Mouse (Mus musculus) embryonic facial prominence, embryonic 14.5 days (tissue): ENCODE data around the gene Islr2. TPM values are rescaled to one million over a fixed set of nuclear protein-coding genes. Genes with fewer than 3 reads are reported as not detected.
A peak's percentile ranks its signal among the peaks of the same experiment; 100 is the strongest.
"Not testable (repeated sequence)": the region's sequence is repeated elsewhere in the genome, so short reads cannot be mapped to it uniquely, and the experiment has no call there.

Experiments
- ATAC-seq: fragments of 200-750 bp; cut with Nextera tagmentation; 2 replicates; pipeline ENCODE4 v1.8.0; 2017; ENCODE audit warnings: low read depth, moderate number of reproducible peaks, moderate TSS enrichment
- DNase-seq: peaks from one replicate; pipeline ENCODE4 v3.0.0-alpha.2; 2015; ENCODE audit warnings: low spot score
- H3K27ac ChIP-seq: fragments of 300-500 bp; sonication (generic); replicated peaks from 2 replicates; pipeline ENCODE4 v1.5.1; 2014; ENCODE audit warnings: low read depth, mild to moderate bottlenecking, low read length, moderate library complexity
- H3K27me3 ChIP-seq: fragments of 300-500 bp; sonication (generic); replicated peaks from 2 replicates; pipeline ENCODE4 v1.6.1; 2014; ENCODE audit warnings: low read length; ENCODE audit not compliant: control insufficient read depth, insufficient read depth
- H3K36me3 ChIP-seq: fragments of 300-500 bp; sonication (generic); 2 replicates; pipeline ENCODE4 v1.6.1; 2014; ENCODE audit warnings: low read length, mixed read lengths; ENCODE audit not compliant: control insufficient read depth, insufficient read depth
- H3K4me1 ChIP-seq: fragments of 300-500 bp; sonication (generic); 2 replicates; pipeline ENCODE4 v1.6.1; 2014; ENCODE audit warnings: antibody characterized with exemption, low read length; ENCODE audit not compliant: control insufficient read depth, insufficient read depth
- H3K4me2 ChIP-seq: fragments of 300-500 bp; sonication (generic); 2 replicates; pipeline ENCODE4 v1.6.1; 2014; ENCODE audit warnings: low read depth, mild to moderate bottlenecking, low read length, moderate library complexity, mixed read lengths
- H3K4me3 ChIP-seq: fragments of 300-500 bp; sonication (generic); 2 replicates; pipeline ENCODE4 v1.5.1; 2014; ENCODE audit warnings: low read depth, mild to moderate bottlenecking, low read length
- H3K9ac ChIP-seq: fragments of 300-500 bp; sonication (generic); 2 replicates; pipeline ENCODE4 v1.6.1; 2014; ENCODE audit warnings: low read depth, mild to moderate bottlenecking, low read length, moderate library complexity, mixed read lengths
- H3K9me3 ChIP-seq: fragments of 300-500 bp; sonication (generic); 2 replicates; pipeline ENCODE4 v1.6.1; 2016; ENCODE audit warnings: low read length; ENCODE audit not compliant: control insufficient read depth
- WGBS: fragments of 180-500 bp; shearing (Covaris S2); extraction: QIAGEN DNeasy Blood & Tissue Kit; methylation state at CpG from one replicate; pipeline ENCODE4 v1.1.7; 2014; 5-methylcytosine and 5-hydroxymethylcytosine counted together
- polyA plus RNA-seq: library from polyadenylated mRNA; unstranded; fragments of >200 nt; fragmentation: Nextera tagmentation; extraction: Ambion mirVana; gene quantifications from 2 replicates; pipeline ENCODE4 v1.2.1, GENCODE M21; 2014

Islr2 gene
- 2.5 and 3.1 TPM in 2 replicates for polyA plus RNA-seq

GRCm38 (mm10) chr9:58203516-58204447 is at the start of gene Islr2, which contains the start of gene Islr:
Gene Islr2, minus strand, starts transcription at chr9:58204319.
Gene Islr, minus strand, starts transcription at chr9:58204306.
- H3K4me3 ChIP-seq, result peak within 1 kb of the TSS; percentile 35
- DNase-seq (peak; percentile 89), ATAC-seq (peak; percentile 76)
- 2% methylated on average over 42 of the region's 42 CpGs for WGBS
- H3K27ac ChIP-seq, result no peak within 1 kb of the TSS
- H3K4me1 ChIP-seq, result peaks cover 24% of the 10 kb centered on the region
- no peaks in the 10 kb centered on the region for H3K36me3 ChIP-seq
- H3K4me2 ChIP-seq, result peak within 1 kb of the TSS; percentile 59
- peak within 1 kb of the TSS; percentile 47 for H3K9ac ChIP-seq
- H3K9me3 ChIP-seq, result no peaks in the 10 kb centered on the region
- peaks cover 55% of the 10 kb centered on the region for H3K27me3 ChIP-seq

GRCm38 (mm10) chr9:58253805-58254122 is 49.6 kb upstream of the Islr2 start:
- Histone ChIP-seq H3K4me2 (peak overlapping the region; percentile 56), H3K4me3 (peak overlapping the region; percentile 62), H3K9ac (peak overlapping the region; percentile 77), H3K36me3 (peaks cover 19% of the 10 kb centered on the region; the same call in 1 of the 2 replicates)
- not testable (repeated sequence) for DNase-seq, H3K27ac ChIP-seq, H3K4me1 ChIP-seq, ATAC-seq, H3K9me3 ChIP-seq, H3K27me3 ChIP-seq
- WGBS, result 62% methylated on average over 5 of the region's 5 CpGs

GRCm38 (mm10) chr9:58253033-58253804 is 49.1 kb upstream of the Islr2 start, which contains the start of gene Stoml1:
Gene Stoml1, plus strand, starts transcription at chr9:58253164.
- Histone ChIP-seq H3K9ac (peak within 1 kb of the TSS; percentile 77), H3K4me3 (peak within 1 kb of the TSS; percentile 62), H3K4me1 (peaks cover 12% of the 10 kb centered on the region), H3K27ac (no peak within 1 kb of the TSS; the same call in 1 of the 2 replicates), H3K9me3 (no peaks in the 10 kb centered on the region), H3K36me3 (peaks cover 19% of the 10 kb centered on the region; the same call in 1 of the 2 replicates), H3K4me2 (peak within 1 kb of the TSS; percentile 56), H3K27me3 (no peaks in the 10 kb centered on the region)
- ATAC-seq, result peak; percentile 98
- DNase-seq, result peak; percentile 98
- WGBS, result under 1% methylated on average over 30 of the region's 31 CpGs

- ATAC-seq, H3K27me3 ChIP-seq, H3K9ac ChIP-seq, H3K4me3 ChIP-seq, DNase-seq, H3K4me2 ChIP-seq, H3K9me3 ChIP-seq, H3K36me3 ChIP-seq: not testable (repeated sequence)
- Histone ChIP-seq H3K27ac (peak overlapping the region; percentile 84), H3K4me1 (peaks cover 28% of the 10 kb centered on the region)
- whole genome bisulfite sequencing, result 76% methylated on average over 1 of the region's 1 CpGs
Observed at GRCm38 (mm10) chr9:58250730-58251129, 46.6 kb upstream of the Islr2 start.

- 75% methylated on average over 8 of the region's 8 CpGs for WGBS
- peaks cover 28% of the 10 kb centered on the region for H3K4me1 ChIP-seq
- DNase-seq (no peak), ATAC-seq (no peak)
- H3K9me3 ChIP-seq, result no peaks in the 10 kb centered on the region
- H3K9ac ChIP-seq, result peak overlapping the region; percentile 68; the same call in 1 of the 2 replicates
- no peaks in the 10 kb centered on the region for H3K27me3 ChIP-seq
- peak overlapping the region; percentile 84 for H3K27ac ChIP-seq
- peak overlapping the region; percentile 64 for H3K4me2 ChIP-seq
- peak overlapping the region; percentile 48; the same call in 1 of the 2 replicates for H3K4me3 ChIP-seq
- H3K36me3 ChIP-seq, result no peaks in the 10 kb centered on the region
Observed at GRCm38 (mm10) chr9:58250322-58250721, 46.2 kb upstream of the Islr2 start.

- H3K4me3 ChIP-seq, result peak within 1 kb of the TSS; percentile 48
- ATAC-seq (peak; percentile 73), DNase-seq (peak; percentile 87)
- 1% methylated on average over 16 of the region's 16 CpGs for WGBS
- peak within 1 kb of the TSS; percentile 64 for H3K4me2 ChIP-seq
- peak within 1 kb of the TSS; percentile 84 for H3K27ac ChIP-seq
- H3K36me3 ChIP-seq, result no peaks in the 10 kb centered on the region
- peak within 1 kb of the TSS; percentile 68 for H3K9ac ChIP-seq
- peaks cover 28% of the 10 kb centered on the region for H3K4me1 ChIP-seq
- H3K9me3 ChIP-seq, result no peaks in the 10 kb centered on the region
- H3K27me3 ChIP-seq, result no peaks in the 10 kb centered on the region
Observed at GRCm38 (mm10) chr9:58249592-58250192, 45.6 kb upstream of the Islr2 start, which contains the start of gene Pml. Gene Pml, minus strand, starts transcription at chr9:58249786.

GRCm38 (mm10) chr9:58248746-58249413 is 44.8 kb upstream of the Islr2 start:
- H3K4me3 ChIP-seq, result peak overlapping the region; percentile 48
- peak overlapping the region; percentile 84 for H3K27ac ChIP-seq
- no peaks in the 10 kb centered on the region for H3K27me3 ChIP-seq
- H3K36me3 ChIP-seq, result peaks cover 5% of the 10 kb centered on the region; the same call in 1 of the 2 replicates
- no peak for ATAC-seq
- H3K4me2 ChIP-seq, result peak overlapping the region; percentile 64
- peaks cover 28% of the 10 kb centered on the region for H3K4me1 ChIP-seq
- H3K9ac ChIP-seq, result peak overlapping the region; percentile 68
- WGBS, result 40% methylated on average over 7 of the region's 7 CpGs
- no peaks in the 10 kb centered on the region for H3K9me3 ChIP-seq
- DNase-seq, result no peak
